Mouse (Mus musculus): Measurements from ENCODE around the gene Mpg. TPM values are rescaled to one million over a fixed set of nuclear protein-coding genes. Genes with fewer than 3 reads are reported as not detected.

Mpg gene
- polyA plus RNA-seq, 1 experiment: 15.2 TPM

- H3K27ac ChIP-seq (ENCODE audit: insufficient read depth, low read length): no peak overlapping the region
- peak in 1 of 2 experiments; percentile 49 for DNase-seq
- TF ChIP-seq CTCF (IDR thresholded peaks at IDR 0.05; ENCODE audit: borderline replicate concordance, insufficient read depth, low read depth, low read length) (no peak), POLR2A (IDR thresholded peaks at IDR 0.05; ENCODE audit: borderline replicate concordance, insufficient read depth, low read length) (no peak)
- H3K27me3 ChIP-seq (ENCODE audit: control insufficient read depth, insufficient read depth, low read length): no peaks in the 10 kb centered on the region
- WGBS: 37% methylated on average over 1 of the region's 1 CpGs
- H3K4me1 ChIP-seq (ENCODE audit: control insufficient read depth, insufficient read depth, low read length): no peaks in the 10 kb centered on the region
- H3K4me3 ChIP-seq (replicated peaks; ENCODE audit: insufficient read depth, low read depth, low read length): no peak overlapping the region
These were observed 26.8 kb downstream of the Mpg start for GRCm38 (mm10) chr11:32253121-32253520.

GRCm38 (mm10) chr11:32256146-32256545, 29.8 kb downstream of the Mpg start:
- TF ChIP-seq CTCF (IDR thresholded peaks at IDR 0.05; ENCODE audit: borderline replicate concordance, insufficient read depth, low read depth, low read length): no peak
- no peak for TF ChIP-seq POLR2A (IDR thresholded peaks at IDR 0.05; ENCODE audit: borderline replicate concordance, insufficient read depth, low read length)
- no peak overlapping the region for H3K27ac ChIP-seq (ENCODE audit: insufficient read depth, low read length)
- WGBS: 100% methylated on average over 1 of the region's 1 CpGs

GRCm38 (mm10) chr11:32256566-32256965, 30.3 kb downstream of the Mpg start:
- no peak for TF ChIP-seq CTCF (IDR thresholded peaks at IDR 0.05; ENCODE audit: borderline replicate concordance, insufficient read depth, low read depth, low read length)
- no peak for TF ChIP-seq POLR2A (IDR thresholded peaks at IDR 0.05; ENCODE audit: borderline replicate concordance, insufficient read depth, low read length)
- Histone ChIP-seq H3K27ac (ENCODE audit: insufficient read depth, low read length) (no peak overlapping the region), H3K27me3 (ENCODE audit: control insufficient read depth, insufficient read depth, low read length) (no peaks in the 10 kb centered on the region), H3K4me1 (ENCODE audit: control insufficient read depth, insufficient read depth, low read length) (no peaks in the 10 kb centered on the region), H3K4me3 (replicated peaks; ENCODE audit: insufficient read depth, low read depth, low read length) (no peak overlapping the region)
- DNase-seq: no peak
- 90% methylated on average over 3 of the region's 3 CpGs for WGBS

More at GRCm38 (mm10) chr11:32256146-32256545, 29.8 kb downstream of the Mpg start:
- Histone ChIP-seq H3K4me3 (replicated peaks; ENCODE audit: insufficient read depth, low read depth, low read length) (no peak overlapping the region), H3K27me3 (ENCODE audit: control insufficient read depth, insufficient read depth, low read length) (no peaks in the 10 kb centered on the region), H3K4me1 (ENCODE audit: control insufficient read depth, insufficient read depth, low read length) (no peaks in the 10 kb centered on the region)
- no peak for DNase-seq

DNA sequence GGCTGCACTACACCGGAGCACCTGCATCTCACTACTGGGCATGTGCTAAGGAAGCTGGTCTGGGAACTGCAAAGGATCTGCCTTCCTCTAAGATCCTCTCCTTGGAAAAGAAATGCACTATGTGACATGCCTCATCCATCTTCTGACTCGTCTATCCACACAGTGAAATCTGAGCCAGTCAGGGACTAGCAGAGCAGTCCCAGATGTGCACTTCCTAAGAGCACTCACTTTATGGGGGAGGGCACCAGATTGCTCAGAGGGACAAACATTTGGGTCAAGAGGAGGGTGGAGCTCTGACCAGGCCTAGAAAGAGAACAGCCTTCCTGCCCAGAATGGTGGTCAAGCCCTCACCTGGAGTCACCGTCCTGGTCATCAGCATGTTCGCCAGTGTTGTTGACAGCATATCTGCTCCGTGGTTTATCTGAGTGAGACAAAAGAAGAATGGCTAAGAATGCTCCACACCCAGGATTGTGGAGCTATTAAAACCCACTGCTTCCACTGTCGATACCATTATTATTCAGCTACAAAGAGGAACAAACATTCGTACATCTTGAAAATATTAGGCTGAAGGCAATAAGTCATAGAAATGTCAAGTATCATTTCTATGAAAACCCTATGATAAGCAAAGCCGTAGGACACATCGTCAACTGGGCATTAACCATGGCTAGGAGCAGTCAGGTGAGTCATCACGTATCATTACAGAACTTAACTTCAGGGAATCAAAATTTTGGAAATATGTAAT, 36.5 kb downstream of the Mpg start:
- Histone ChIP-seq H3K4me1 (ENCODE audit: control insufficient read depth, insufficient read depth, low read length) (no peaks in the 10 kb centered on the region), H3K4me3 (replicated peaks; ENCODE audit: insufficient read depth, low read depth, low read length) (no peak overlapping the region), H3K27me3 (ENCODE audit: control insufficient read depth, insufficient read depth, low read length) (no peaks in the 10 kb centered on the region), H3K27ac (ENCODE audit: insufficient read depth, low read length) (no peak overlapping the region)
- TF ChIP-seq POLR2A (IDR thresholded peaks at IDR 0.05; ENCODE audit: borderline replicate concordance, insufficient read depth, low read length): no peak
- no peak for TF ChIP-seq CTCF (IDR thresholded peaks at IDR 0.05; ENCODE audit: borderline replicate concordance, insufficient read depth, low read depth, low read length)
- WGBS: 92% methylated on average over 10 of the region's 10 CpGs
- DNase-seq: no peak

GRCm38 (mm10) chr11:32265117-32265738, 38.9 kb downstream of the Mpg start:
- H3K27ac ChIP-seq (ENCODE audit: insufficient read depth, low read length): no peak overlapping the region
- no peak for TF ChIP-seq CTCF (IDR thresholded peaks at IDR 0.05; ENCODE audit: borderline replicate concordance, insufficient read depth, low read depth, low read length)
- TF ChIP-seq POLR2A (IDR thresholded peaks at IDR 0.05; ENCODE audit: borderline replicate concordance, insufficient read depth, low read length): no peak
- H3K4me3 ChIP-seq (replicated peaks; ENCODE audit: insufficient read depth, low read depth, low read length): no peak overlapping the region
- 95% methylated on average over 3 of the region's 3 CpGs for WGBS
- H3K4me1 ChIP-seq (ENCODE audit: control insufficient read depth, insufficient read depth, low read length): no peaks in the 10 kb centered on the region
- no peaks in the 10 kb centered on the region for H3K27me3 ChIP-seq (ENCODE audit: control insufficient read depth, insufficient read depth, low read length)
- DNase-seq: no peak

- no peaks in the 10 kb centered on the region for H3K27me3 ChIP-seq (ENCODE audit: control insufficient read depth, insufficient read depth, low read length)
- H3K4me3 ChIP-seq (replicated peaks; ENCODE audit: insufficient read depth, low read depth, low read length): no peak overlapping the region
- WGBS: 89% methylated on average over 6 of the region's 6 CpGs
- no peak for TF ChIP-seq POLR2A (IDR thresholded peaks at IDR 0.05; ENCODE audit: borderline replicate concordance, insufficient read depth, low read length)
- no peak for TF ChIP-seq CTCF (IDR thresholded peaks at IDR 0.05; ENCODE audit: borderline replicate concordance, insufficient read depth, low read depth, low read length)
- no peaks in the 10 kb centered on the region for H3K4me1 ChIP-seq (ENCODE audit: control insufficient read depth, insufficient read depth, low read length)
- no peak for DNase-seq
- H3K27ac ChIP-seq (ENCODE audit: insufficient read depth, low read length): no peak overlapping the region
These were observed 39.9 kb downstream of the Mpg start for GRCm38 (mm10) chr11:32266194-32266593.

GRCm38 (mm10) chr11:32266776-32267175, 40.5 kb downstream of the Mpg start:
- no peaks in the 10 kb centered on the region for H3K4me1 ChIP-seq (ENCODE audit: control insufficient read depth, insufficient read depth, low read length)
- DNase-seq: no peak
- 16% methylated on average over 6 of the region's 6 CpGs for WGBS
- TF ChIP-seq POLR2A (IDR thresholded peaks at IDR 0.05; ENCODE audit: borderline replicate concordance, insufficient read depth, low read length) (no peak), CTCF (IDR thresholded peaks at IDR 0.05; ENCODE audit: borderline replicate concordance, insufficient read depth, low read depth, low read length) (no peak)
- H3K27me3 ChIP-seq (ENCODE audit: control insufficient read depth, insufficient read depth, low read length): no peaks in the 10 kb centered on the region
- H3K4me3 ChIP-seq (replicated peaks; ENCODE audit: insufficient read depth, low read depth, low read length): peak overlapping the region; percentile 98
- H3K27ac ChIP-seq (ENCODE audit: insufficient read depth, low read length): peak overlapping the region; percentile 96
